Mouse (Mus musculus) hindbrain, embryonic 11.5 days (tissue): ENCODE results near the gene Colq. TPM values are rescaled to one million over a fixed set of nuclear protein-coding genes. Genes with fewer than 3 reads are reported as not detected.

Experiments used
- ATAC-seq: fragments of 200-750 bp; cut with Nextera tagmentation; 2 replicates; pipeline ENCODE4 v1.8.0; 2017; ENCODE audit warnings: mild to moderate bottlenecking, moderate TSS enrichment, moderate library complexity; ENCODE audit not compliant: low FRiP score
- DNase-seq: peaks from one replicate; pipeline ENCODE4 v3.0.0-alpha.2; 2015; ENCODE audit warnings: low spot score
- H3K27ac ChIP-seq: fragments of 300-500 bp; sonication (generic); 2 replicates; pipeline ENCODE4 v1.5.1; 2014; ENCODE audit warnings: mild to moderate bottlenecking, low read depth, low read length
- H3K27me3 ChIP-seq: fragments of 300-500 bp; sonication (generic); 2 replicates; pipeline ENCODE4 v1.6.1; 2014; ENCODE audit warnings: mild to moderate bottlenecking, low read length, moderate library complexity, mixed read lengths; ENCODE audit not compliant: control insufficient read depth, insufficient read depth
- H3K36me3 ChIP-seq: fragments of 300-500 bp; sonication (generic); 2 replicates; pipeline ENCODE4 v1.6.1; 2014; ENCODE audit warnings: mild to moderate bottlenecking, low read length, moderate library complexity, mixed read lengths; ENCODE audit not compliant: control insufficient read depth, insufficient read depth
- H3K4me1 ChIP-seq: fragments of 300-500 bp; sonication (generic); replicated peaks from 2 replicates; pipeline ENCODE4 v1.6.1; 2014; ENCODE audit warnings: low read length, mixed read lengths; ENCODE audit not compliant: control insufficient read depth, insufficient read depth
- H3K4me2 ChIP-seq: fragments of 300-500 bp; sonication (generic); replicated peaks from 2 replicates; pipeline ENCODE4 v1.6.1; 2014; ENCODE audit warnings: mild to moderate bottlenecking, low read depth, low read length
- H3K4me3 ChIP-seq: fragments of 300-500 bp; sonication (generic); 2 replicates; pipeline ENCODE4 v1.5.1; 2014; ENCODE audit warnings: low read depth, low read length
- H3K9ac ChIP-seq: fragments of 300-500 bp; sonication (generic); 2 replicates; pipeline ENCODE4 v1.6.1; 2014; ENCODE audit warnings: low read depth, low read length
- H3K9me3 ChIP-seq: fragments of 300-500 bp; sonication (generic); 2 replicates; pipeline ENCODE4 v1.6.1; 2016; ENCODE audit warnings: low read length; ENCODE audit not compliant: control insufficient read depth
- WGBS: fragments of 180-500 bp; shearing (Covaris S2); extraction: QIAGEN DNeasy Blood & Tissue Kit; methylation state at CpG from one replicate; pipeline ENCODE4 v1.1.7; 2014; 5-methylcytosine and 5-hydroxymethylcytosine counted together
- polyA plus RNA-seq: library from polyadenylated mRNA; unstranded; fragments of >200 nt; fragmentation: Nextera tagmentation; extraction: Ambion mirVana; gene quantifications from 2 replicates; pipeline ENCODE4 v1.2.1, GENCODE M21; 2014

Gene Colq
- polyA plus RNA-seq, 1 experiment from 2014 or later = not detected

DNA sequence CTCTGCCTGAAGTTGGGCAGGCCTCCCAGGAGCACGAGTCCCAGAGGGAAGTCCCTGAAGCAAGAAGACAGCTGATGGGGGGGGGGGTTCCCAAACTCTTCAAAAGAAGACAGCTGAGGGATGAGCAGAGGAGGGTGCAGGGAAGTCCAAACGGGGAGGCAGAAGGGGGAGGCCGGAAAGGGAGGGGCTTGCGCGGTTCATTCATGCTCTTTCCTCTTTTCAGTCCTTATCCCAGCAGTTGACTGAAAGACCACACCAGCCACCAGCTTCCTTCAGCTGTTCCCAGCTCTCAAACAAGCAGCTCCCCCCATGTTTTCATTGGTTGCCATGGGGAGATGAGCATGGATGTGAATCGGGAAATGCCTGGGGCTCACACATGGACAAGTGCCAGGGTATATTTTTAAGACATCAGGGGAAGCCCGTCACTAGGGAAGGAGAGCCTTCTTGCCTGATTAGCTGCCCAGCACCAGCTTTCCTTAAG, 22.0 kb downstream of the Colq start:
- DNase-seq = no peak
- no peaks in the 10 kb centered on the region; the same call in 1 of the 2 replicates for H3K4me1 ChIP-seq
- no peak overlapping the region for H3K27ac ChIP-seq
- no peak overlapping the region for H3K4me2 ChIP-seq
- no peak for ATAC-seq
- no peaks in the 10 kb centered on the region for H3K9me3 ChIP-seq
- WGBS = 67% methylated on average over 7 of the region's 7 CpGs
- H3K27me3 ChIP-seq = no peaks in the 10 kb centered on the region
- no peak overlapping the region for H3K9ac ChIP-seq
- no peak overlapping the region for H3K4me3 ChIP-seq
- H3K36me3 ChIP-seq = no peaks in the 10 kb centered on the region

DNA sequence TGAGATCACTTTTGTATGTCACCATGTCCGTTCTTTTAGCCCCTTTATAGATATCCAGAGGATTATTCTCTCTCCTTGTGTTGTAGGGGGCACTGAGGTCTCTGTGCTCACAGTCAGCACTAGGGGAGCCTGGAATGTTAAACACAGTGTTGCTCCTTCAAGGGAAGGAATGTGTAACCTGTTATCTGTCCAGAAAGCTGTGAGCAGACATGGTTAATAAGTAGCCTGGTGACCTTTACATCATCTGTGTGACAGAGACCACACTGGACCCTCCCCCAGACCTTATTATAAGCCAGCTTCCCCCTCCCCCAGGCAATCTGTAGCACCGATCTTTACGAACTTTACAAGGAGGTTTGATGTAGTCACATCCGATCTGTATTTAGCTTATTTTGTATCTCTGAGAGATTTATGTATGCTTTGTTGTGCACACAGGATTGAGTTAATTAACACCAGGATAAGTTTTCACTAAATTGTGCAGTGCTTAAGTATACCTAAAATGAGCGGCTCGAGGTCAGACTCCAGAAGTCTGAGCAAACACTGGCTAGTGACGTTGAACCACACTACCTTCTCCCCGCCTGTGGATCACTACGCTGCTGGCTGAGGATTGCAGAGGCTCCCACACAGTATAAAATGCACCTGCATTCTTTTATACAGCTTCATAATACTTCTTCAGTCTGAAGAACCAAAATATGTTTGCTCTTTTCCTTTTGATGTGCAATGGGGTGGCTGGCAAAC, 25.5 kb downstream of the Colq start:
- Histone ChIP-seq H3K9ac (no peak overlapping the region), H3K4me2 (no peak overlapping the region), H3K36me3 (no peaks in the 10 kb centered on the region), H3K27me3 (no peaks in the 10 kb centered on the region), H3K27ac (no peak overlapping the region), H3K4me3 (no peak overlapping the region), H3K9me3 (no peaks in the 10 kb centered on the region), H3K4me1 (no peaks in the 10 kb centered on the region; the same call in 1 of the 2 replicates)
- 74% methylated on average over 9 of the region's 9 CpGs for WGBS
- no peak for ATAC-seq
- DNase-seq = no peak

DNA sequence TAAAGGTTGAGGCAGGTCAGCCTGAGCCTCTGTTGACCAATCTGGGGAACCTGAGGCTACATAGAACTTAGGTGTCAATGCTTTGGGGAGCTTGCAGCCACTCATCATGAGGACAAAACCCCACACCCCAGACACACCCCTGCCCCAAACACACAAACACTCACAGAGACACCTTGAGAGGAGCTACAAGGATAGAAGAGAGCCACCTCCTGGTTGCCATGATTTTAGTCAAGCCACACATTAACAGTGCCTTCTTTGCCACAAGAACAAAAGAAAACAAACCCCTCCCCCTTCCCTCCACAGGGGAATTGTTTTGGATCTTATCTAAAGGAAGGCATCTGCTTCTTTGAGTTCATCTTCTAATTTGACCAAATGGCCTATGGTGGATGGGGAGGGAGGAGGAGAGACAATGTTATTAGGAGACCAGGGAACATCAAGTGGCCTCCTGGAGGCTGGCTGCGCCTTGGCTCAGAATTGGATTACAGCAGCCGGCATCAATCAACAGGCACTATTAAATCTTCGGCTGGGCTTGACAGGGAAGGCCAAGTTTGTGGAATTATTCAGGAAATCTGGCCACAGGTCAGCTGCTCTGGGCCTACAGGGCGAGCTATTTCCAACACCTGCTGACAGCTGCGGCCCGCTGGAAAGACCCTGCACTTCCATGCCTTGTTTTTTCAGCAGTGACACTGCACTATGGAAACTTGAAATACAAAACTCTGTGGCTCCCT, 26.5 kb downstream of the Colq start:
- no peak overlapping the region for H3K4me3 ChIP-seq
- no peak overlapping the region for H3K9ac ChIP-seq
- H3K36me3 ChIP-seq = no peaks in the 10 kb centered on the region
- ATAC-seq = no peak
- DNase-seq = peak; percentile 44
- whole genome bisulfite sequencing = 29% methylated on average over 6 of the region's 6 CpGs
- no peaks in the 10 kb centered on the region; the same call in 1 of the 2 replicates for H3K4me1 ChIP-seq
- no peak overlapping the region for H3K4me2 ChIP-seq
- no peaks in the 10 kb centered on the region for H3K9me3 ChIP-seq
- no peak overlapping the region for H3K27ac ChIP-seq
- H3K27me3 ChIP-seq = no peaks in the 10 kb centered on the region

DNA sequence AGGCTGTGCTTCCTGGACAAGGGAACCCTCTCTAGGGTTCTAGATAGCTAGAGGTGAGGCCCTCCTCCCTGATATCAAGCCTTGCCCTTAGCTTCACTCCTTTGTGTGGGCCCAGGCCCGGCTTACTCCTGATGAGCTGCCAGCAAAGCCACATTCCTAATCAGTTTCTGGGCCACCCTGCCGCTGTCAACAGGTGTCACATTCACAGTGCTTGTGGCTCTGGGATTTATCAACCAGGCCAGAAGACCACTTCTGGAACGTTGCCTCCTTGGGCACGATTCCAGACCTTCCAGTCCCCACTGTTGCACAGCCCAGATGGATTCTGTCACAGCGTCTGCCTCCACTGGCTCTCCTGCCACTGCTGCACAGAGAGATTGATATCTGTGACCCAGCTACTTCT, 30.3 kb downstream of the Colq start:
- DNase-seq = no peak
- H3K4me1 ChIP-seq = no peaks in the 10 kb centered on the region; the same call in 1 of the 2 replicates
- no peaks in the 10 kb centered on the region for H3K9me3 ChIP-seq
- no peaks in the 10 kb centered on the region for H3K27me3 ChIP-seq
- H3K4me2 ChIP-seq = no peak overlapping the region
- no peak overlapping the region for H3K4me3 ChIP-seq
- H3K9ac ChIP-seq = no peak overlapping the region
- no peak for ATAC-seq
- 71% methylated on average over 5 of the region's 5 CpGs for WGBS
- H3K36me3 ChIP-seq = no peaks in the 10 kb centered on the region
- no peak overlapping the region for H3K27ac ChIP-seq

DNA sequence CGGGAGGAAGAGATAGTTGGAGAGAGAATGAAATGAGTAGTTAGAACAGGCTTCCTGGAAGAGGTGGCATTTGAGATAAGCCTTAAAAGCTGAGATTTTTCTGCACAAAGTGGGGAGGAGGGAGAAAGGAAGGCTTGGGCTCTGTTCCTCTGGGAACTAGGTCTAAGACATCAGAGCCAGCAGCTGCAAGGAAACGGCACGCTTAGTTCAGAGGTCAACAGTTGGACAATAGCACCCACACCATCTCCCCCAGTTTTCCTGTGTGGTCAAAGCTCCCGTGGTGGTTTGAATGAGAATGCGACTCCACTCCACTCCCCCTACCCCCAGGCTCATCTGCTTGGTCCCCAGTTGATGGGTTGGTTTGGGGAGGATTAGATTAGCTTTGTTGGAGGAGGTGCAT, 31.9 kb downstream of the Colq start:
- no peak overlapping the region for H3K4me2 ChIP-seq
- H3K27ac ChIP-seq = no peak overlapping the region
- ATAC-seq (no peak), DNase-seq (no peak)
- no peaks in the 10 kb centered on the region for H3K27me3 ChIP-seq
- H3K36me3 ChIP-seq = no peaks in the 10 kb centered on the region
- H3K4me1 ChIP-seq = no peaks in the 10 kb centered on the region
- no peaks in the 10 kb centered on the region for H3K9me3 ChIP-seq
- 62% methylated on average over 5 of the region's 5 CpGs for WGBS
- H3K4me3 ChIP-seq = no peak overlapping the region
- H3K9ac ChIP-seq = no peak overlapping the region

DNA sequence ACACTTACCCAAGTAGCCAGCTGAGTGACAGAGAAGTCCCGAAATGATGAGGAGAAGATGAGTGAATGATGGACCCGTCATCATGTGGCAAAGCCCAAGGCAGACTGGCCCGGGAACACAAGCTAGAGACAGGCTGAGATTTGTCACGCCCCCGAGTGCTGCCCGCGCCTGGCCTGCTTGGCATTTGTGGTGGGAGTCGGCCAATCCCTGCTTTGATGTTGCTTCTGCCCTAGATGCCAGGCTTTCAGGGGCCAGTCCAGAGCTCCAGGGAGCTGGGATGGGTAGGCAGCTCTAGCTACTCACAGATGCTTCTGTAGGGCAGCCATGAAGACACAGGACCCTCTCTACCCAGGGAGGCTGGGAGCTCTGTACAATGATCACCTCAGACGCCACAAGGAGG, 33.4 kb downstream of the Colq start:
- Histone ChIP-seq H3K9ac (no peak overlapping the region), H3K4me2 (no peak overlapping the region), H3K9me3 (no peaks in the 10 kb centered on the region), H3K27ac (no peak overlapping the region), H3K4me3 (no peak overlapping the region), H3K36me3 (no peaks in the 10 kb centered on the region), H3K27me3 (no peaks in the 10 kb centered on the region), H3K4me1 (no peaks in the 10 kb centered on the region)
- DNase-seq (no peak), ATAC-seq (no peak)
- WGBS = 78% methylated on average over 9 of the region's 9 CpGs

DNA sequence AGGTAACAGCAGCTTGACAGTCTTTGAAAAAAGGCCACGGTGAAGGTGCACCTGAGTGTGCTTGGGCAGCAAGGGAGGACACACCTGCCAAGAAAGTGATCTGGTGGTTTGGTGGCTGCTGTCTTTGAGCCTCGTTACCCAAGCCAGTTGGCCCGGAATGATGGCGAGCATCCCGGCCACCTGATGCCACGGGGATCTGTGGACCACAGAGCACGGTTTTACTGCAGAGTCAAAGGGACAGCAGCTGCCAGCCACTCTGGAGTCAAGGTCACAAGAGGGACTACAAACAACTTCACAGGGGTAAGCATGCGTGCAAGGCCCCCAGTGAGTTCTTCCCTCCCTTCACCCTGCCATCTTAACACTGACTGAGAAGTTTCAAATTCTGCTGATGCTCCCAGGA, 33.9 kb downstream of the Colq start:
- Histone ChIP-seq H3K9ac (no peak overlapping the region), H3K27ac (no peak overlapping the region), H3K4me2 (no peak overlapping the region), H3K9me3 (no peaks in the 10 kb centered on the region), H3K4me1 (no peaks in the 10 kb centered on the region), H3K27me3 (no peaks in the 10 kb centered on the region), H3K4me3 (no peak overlapping the region), H3K36me3 (no peaks in the 10 kb centered on the region)
- ATAC-seq (no peak), DNase-seq (no peak)
- 90% methylated on average over 8 of the region's 8 CpGs for WGBS

DNA sequence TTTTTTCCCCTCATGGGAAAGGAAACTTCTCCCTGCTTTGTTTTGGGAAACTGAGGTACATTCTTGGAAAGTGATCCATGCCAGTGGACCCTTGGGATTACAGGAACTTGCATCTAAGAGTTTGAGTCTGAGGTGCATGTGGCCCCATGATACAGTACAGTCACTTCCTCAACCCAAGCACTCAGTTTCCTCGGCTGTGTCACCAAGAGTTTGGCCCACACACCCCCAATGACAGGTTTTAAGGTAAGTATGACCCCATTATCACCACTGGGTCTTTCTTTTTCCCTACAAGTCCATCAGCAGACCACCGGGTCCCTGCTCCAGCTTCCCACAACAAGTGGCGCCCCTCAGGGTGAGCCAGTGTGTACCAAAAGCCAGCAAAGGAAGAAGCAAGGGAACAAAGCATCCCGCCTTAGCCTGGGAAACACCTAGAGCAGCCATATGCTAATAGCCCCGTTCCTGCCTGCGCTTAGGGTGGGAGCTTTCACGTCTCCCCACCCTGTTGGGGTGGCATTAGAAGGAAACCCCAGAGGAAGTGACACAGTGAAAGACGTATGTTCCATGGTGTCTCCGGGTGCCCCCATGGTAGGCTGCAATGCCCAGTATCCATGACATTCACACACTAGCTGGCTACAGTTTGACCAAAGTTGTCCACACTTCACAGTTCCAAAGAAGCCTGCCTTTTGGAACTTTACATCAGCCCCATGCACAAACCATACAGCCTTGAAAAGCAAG, 34.5 kb downstream of the Colq start:
- Histone ChIP-seq H3K36me3 (no peaks in the 10 kb centered on the region), H3K4me2 (no peak overlapping the region), H3K9ac (no peak overlapping the region), H3K9me3 (no peaks in the 10 kb centered on the region), H3K27me3 (no peaks in the 10 kb centered on the region), H3K27ac (no peak overlapping the region), H3K4me3 (no peak overlapping the region), H3K4me1 (no peaks in the 10 kb centered on the region)
- no peak for DNase-seq
- 82% methylated on average over 9 of the region's 9 CpGs for WGBS
- no peak for ATAC-seq
